Mouse (Mus musculus) adrenal gland, adult 18-20 months (tissue): ENCODE results near the gene Diaph3. TPM values are rescaled to one million over a fixed set of nuclear protein-coding genes. Genes with fewer than 3 reads are reported as not detected.

ENCODE experiments used
- DNase-seq, 2 experiments: peaks; one replicate each; pipeline ENCODE4 v3.0.0; 2021 to 2022; ENCODE audit warnings: low spot score in 2 of 2
- microRNA-seq, 2 experiments: library from miRNA; unstranded; fragments of <30 nt; microRNA quantifications; one replicate each; pipeline ENCODE4 v1.2.0; 2021; ENCODE audit warnings: borderline number of aligned reads in 2 of 2
- total RNA-seq, 2 experiments: library from RNA; stranded (reverse); gene quantifications; 1 replicate in 1 of 2; 2 replicates in 1 of 2; pipeline ENCODE4 v1.2.3; 2021

Diaph3 gene
- total RNA-seq, 2 experiments from 2014 or later = 1.0 to 1.4 TPM

- DNase-seq = no peak
Observed at GRCm38 (mm10) chr14:86675314-86675713, 465.7 kb downstream of the Diaph3 start.

GRCm38 (mm10) chr14:86662846-86663245, 478.2 kb downstream of the Diaph3 start:
- DNase-seq = no peak

GRCm38 (mm10) chr14:86660556-86660955, 480.5 kb downstream of the Diaph3 start:
- no peak for DNase-seq

GRCm38 (mm10) chr14:86656262-86656661, 484.8 kb downstream of the Diaph3 start:
- no peak for DNase-seq

GRCm38 (mm10) chr14:86646499-86647120, 494.4 kb downstream of the Diaph3 start:
- no peak for DNase-seq

- DNase-seq = no peak
Observed at GRCm38 (mm10) chr14:86642831-86643241, 498.2 kb downstream of the Diaph3 start.

- no peak for DNase-seq
Observed at GRCm38 (mm10) chr14:86641839-86642238, 499.2 kb downstream of the Diaph3 start.

GRCm38 (mm10) chr14:86640086-86640485, 500.9 kb downstream of the Diaph3 start:
- no peak for DNase-seq

- no peak for DNase-seq
Observed at GRCm38 (mm10) chr14:86635594-86636140, 505.4 kb downstream of the Diaph3 start.

GRCm38 (mm10) chr14:86635052-86635451, 506.0 kb downstream of the Diaph3 start:
- no peak for DNase-seq

GRCm38 (mm10) chr14:86633799-86634198, 507.2 kb downstream of the Diaph3 start:
- DNase-seq = no peak

- DNase-seq = no peak
Observed at GRCm38 (mm10) chr14:86624816-86625425, 516.1 kb downstream of the Diaph3 start.

GRCm38 (mm10) chr14:86619637-86620036, 521.4 kb downstream of the Diaph3 start:
- DNase-seq = no peak

Small RNA genes within 50 kb of the gene (microRNA-seq; reads per million reads assigned to microRNA genes)
- 0 reads per million in 2 experiments for gene Gm23438
